Mouse (Mus musculus) T-cell, adult 2 months (primary cell): ENCODE data around the gene Cdk19.
A peak's percentile ranks its signal among the peaks of the same experiment; 100 is the strongest.
"Not testable (repeated sequence)": the region's sequence is repeated elsewhere in the genome, so short reads cannot be mapped to it uniquely, and the experiment has no call there.

Experiments used
- DNase-seq: peaks from one replicate; pipeline ENCODE4 v3.0.0; 2022; ENCODE audit warnings: low spot score

Gene Cdk19

GRCm38 (mm10) chr10:40524991-40525390 is 185.6 kb downstream of the Cdk19 start:
- peak; percentile 59 for DNase-seq

- DNase-seq, result no peak
Observed at GRCm38 (mm10) chr10:40525616-40526155, 186.3 kb downstream of the Cdk19 start.

GRCm38 (mm10) chr10:40526301-40526761 is 187.0 kb downstream of the Cdk19 start:
- no peak for DNase-seq

- DNase-seq, result no peak
Observed at GRCm38 (mm10) chr10:40526986-40527385, 187.6 kb downstream of the Cdk19 start.

- peak; percentile 62 for DNase-seq
Observed at GRCm38 (mm10) chr10:40527573-40527972, 188.2 kb downstream of the Cdk19 start.

GRCm38 (mm10) chr10:40528668-40529067 is 189.3 kb downstream of the Cdk19 start:
- no peak for DNase-seq

GRCm38 (mm10) chr10:40529617-40530016 is 190.3 kb downstream of the Cdk19 start:
- DNase-seq, result peak; percentile 67

- DNase-seq, result no peak
Observed at GRCm38 (mm10) chr10:40530661-40531060, 191.3 kb downstream of the Cdk19 start.

- not testable (repeated sequence) for DNase-seq
Observed at GRCm38 (mm10) chr10:40532586-40532985, 193.2 kb downstream of the Cdk19 start.
